Mouse (Mus musculus) stomach, postnatal 0 days (tissue): ENCODE data around the gene Rbm33.

Source experiments
- CTCF ChIP-seq: IDR thresholded peaks from 2 replicates; pipeline ENCODE4 v1.5.1; 2016; ENCODE audit warnings: antibody characterized with exemption, low read depth, mild to moderate bottlenecking, moderate library complexity
- EP300 ChIP-seq: optimal IDR thresholded peaks from 2 replicates; pipeline ENCODE3; 2016; ENCODE audit warnings: antibody characterized with exemption

DNA sequence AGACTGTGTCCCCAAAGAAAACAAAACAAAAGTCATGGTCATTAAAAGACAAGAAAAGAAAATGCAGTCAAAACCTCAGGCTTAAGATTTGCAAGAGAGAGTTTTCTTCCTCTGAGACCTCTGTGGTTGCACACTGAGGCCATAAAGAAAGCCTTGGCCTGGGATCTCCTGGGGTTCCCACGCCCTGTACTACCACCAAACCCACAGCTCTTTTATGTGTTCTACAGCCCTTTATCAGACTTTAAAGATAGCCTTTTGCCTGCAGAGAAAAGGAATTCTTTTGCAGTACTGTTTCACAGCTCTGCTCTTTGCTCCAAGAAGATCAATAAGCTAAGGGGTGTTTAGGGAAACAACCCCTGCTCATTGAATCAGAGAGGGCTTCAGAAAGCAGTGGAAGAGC is 26.3 kb upstream of the Rbm33 start:
- TF ChIP-seq CTCF (no peak), EP300 (no peak)
